Mouse (Mus musculus): ENCODE results near the gene Arhgdib.

DNA sequence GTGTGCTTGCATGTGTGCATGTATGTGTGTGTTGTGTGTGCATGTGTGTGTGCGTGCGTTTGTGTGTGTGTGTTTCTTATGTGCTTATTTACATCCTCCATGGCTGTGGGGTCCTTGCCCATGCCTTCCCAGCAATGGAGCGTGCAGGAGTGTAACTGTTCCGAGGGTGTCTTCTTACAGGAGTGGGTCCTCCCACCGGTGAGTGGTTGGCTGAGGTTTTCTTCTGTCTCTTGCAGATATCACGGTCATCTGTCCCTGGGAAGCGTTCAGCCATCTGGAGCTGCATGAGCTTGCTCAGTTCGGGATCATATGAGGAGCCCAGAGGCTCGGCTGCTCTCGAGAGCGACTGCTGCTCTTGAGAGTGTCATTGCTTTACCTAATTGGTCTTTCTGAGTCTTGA is 21.3 kb upstream of the Arhgdib start:
- TF ChIP-seq HCFC1 (IDR thresholded peaks at IDR 0.05; ENCODE audit: borderline replicate concordance, insufficient read depth, low read length) (no peak), ZC3H11A (IDR thresholded peaks at IDR 0.05; ENCODE audit: borderline replicate concordance, low read depth, low read length) (no peak), CHD2 (IDR thresholded peaks at IDR 0.05; ENCODE audit: low read depth, low read length) (no peak)

Measured in ES-E14 (cell line).